Mouse (Mus musculus) heart, embryonic 14.5 days (tissue): ENCODE measurements around the gene Dera. TPM values are rescaled to one million over a fixed set of nuclear protein-coding genes. Genes with fewer than 3 reads are reported as not detected.

ENCODE experiments used
- ATAC-seq: fragments of 200-750 bp; cut with Nextera tagmentation; 2 replicates; pipeline ENCODE4 v1.8.0; 2017; ENCODE audit warnings: low read depth, moderate TSS enrichment; ENCODE audit not compliant: insufficient number of reproducible peaks, insufficient read depth, low FRiP score
- H3K27ac ChIP-seq, 2 experiments: fragments of 200-500 bp in 1 of 2; fragments of 300-500 bp in 1 of 2; sonication (generic) in 1 of 2; replicated peaks in 1 of 2; 2 replicates each; pipeline ENCODE4 v1.5.1; 2012 to 2014; ENCODE audit warnings: low read depth in 2 of 2, low read length in 2 of 2, control low read depth in 1 of 2, mild to moderate bottlenecking in 1 of 2, mixed read lengths in 1 of 2; ENCODE audit not compliant: control insufficient read depth in 1 of 2, insufficient read depth in 1 of 2
- H3K27me3 ChIP-seq: fragments of 300-500 bp; sonication (generic); 2 replicates; pipeline ENCODE4 v1.6.1; 2014; ENCODE audit warnings: mild to moderate bottlenecking, low read length, control low read depth; ENCODE audit not compliant: control insufficient read depth, insufficient read depth
- H3K36me3 ChIP-seq: fragments of 300-500 bp; sonication (generic); 2 replicates; pipeline ENCODE4 v1.6.1; 2014; ENCODE audit warnings: mild to moderate bottlenecking, control low read depth, low read length, mixed read lengths; ENCODE audit not compliant: control insufficient read depth, insufficient read depth
- H3K4me1 ChIP-seq, 2 experiments: fragments of 200-500 bp in 1 of 2; fragments of 300-500 bp in 1 of 2; sonication (generic) in 1 of 2; 2 replicates each; pipeline ENCODE4 v1.6.1; 2012 to 2014; ENCODE audit warnings: low read length in 2 of 2, control low read depth in 1 of 2, mixed read lengths in 1 of 2; ENCODE audit not compliant: control insufficient read depth in 2 of 2, insufficient read depth in 2 of 2
- H3K4me2 ChIP-seq: fragments of 300-500 bp; sonication (generic); 2 replicates; pipeline ENCODE4 v1.6.1; 2014; ENCODE audit warnings: mild to moderate bottlenecking, low read length
- H3K4me3 ChIP-seq, 2 experiments: fragments of 200-500 bp in 1 of 2; fragments of 300-500 bp in 1 of 2; sonication (generic) in 1 of 2; 2 replicates each; pipeline ENCODE4 v1.5.1; 2012 to 2014; ENCODE audit warnings: low read length in 2 of 2, mild to moderate bottlenecking in 2 of 2, control low read depth in 1 of 2, low read depth in 1 of 2, moderate library complexity in 1 of 2; ENCODE audit not compliant: control insufficient read depth in 1 of 2, insufficient read depth in 1 of 2
- H3K9ac ChIP-seq: fragments of 300-500 bp; sonication (generic); 2 replicates; pipeline ENCODE4 v1.6.1; 2014; ENCODE audit warnings: mild to moderate bottlenecking, low read length
- H3K9me3 ChIP-seq: fragments of 300-500 bp; sonication (generic); 2 replicates; pipeline ENCODE4 v1.6.1; 2016; ENCODE audit warnings: low read length, control low read depth; ENCODE audit not compliant: control insufficient read depth
- WGBS: fragments of 180-500 bp; shearing (Covaris S2); extraction: QIAGEN DNeasy Blood & Tissue Kit; methylation state at CpG from one replicate; pipeline ENCODE4 v1.1.7; 2014; 5-methylcytosine and 5-hydroxymethylcytosine counted together
- polyA plus RNA-seq: library from polyadenylated mRNA; unstranded; fragments of >200 nt; fragmentation: Nextera tagmentation; extraction: Ambion mirVana; gene quantifications from 2 replicates; pipeline ENCODE4 v1.2.1, GENCODE M21; 2014

Gene Dera
- polyA plus RNA-seq, 1 experiment from 2014 or later: 46.3 TPM

DNA sequence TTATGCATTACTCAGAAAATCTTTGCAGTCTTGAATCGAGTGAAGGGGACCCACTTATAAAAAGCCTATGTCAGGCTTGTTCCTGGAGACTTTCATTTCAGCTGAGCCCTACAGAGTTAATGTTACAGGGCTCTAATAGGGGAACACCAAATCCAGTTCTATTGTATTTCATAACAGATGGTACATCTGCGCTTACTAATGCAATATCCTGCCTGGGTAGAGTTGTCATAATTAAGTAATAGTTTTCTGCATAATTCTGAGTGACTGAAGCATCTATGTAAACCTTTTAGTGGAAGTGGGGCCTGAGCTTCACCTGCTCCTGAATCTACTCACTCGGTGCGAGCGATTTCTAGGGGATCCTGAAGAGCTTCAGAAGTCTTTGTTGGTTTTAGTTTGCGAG, 131.3 kb downstream of the Dera start:
- Histone ChIP-seq H3K4me3 (no peak overlapping the region), H3K27me3 (no peaks in the 10 kb centered on the region), H3K36me3 (no peaks in the 10 kb centered on the region), H3K4me1 (no peaks in the 10 kb centered on the region), H3K27ac (no peak overlapping the region), H3K9ac (no peak overlapping the region), H3K9me3 (no peaks in the 10 kb centered on the region), H3K4me2 (no peak overlapping the region)
- 87% methylated on average over 6 of the region's 6 CpGs for WGBS
- ATAC-seq: no peak

DNA sequence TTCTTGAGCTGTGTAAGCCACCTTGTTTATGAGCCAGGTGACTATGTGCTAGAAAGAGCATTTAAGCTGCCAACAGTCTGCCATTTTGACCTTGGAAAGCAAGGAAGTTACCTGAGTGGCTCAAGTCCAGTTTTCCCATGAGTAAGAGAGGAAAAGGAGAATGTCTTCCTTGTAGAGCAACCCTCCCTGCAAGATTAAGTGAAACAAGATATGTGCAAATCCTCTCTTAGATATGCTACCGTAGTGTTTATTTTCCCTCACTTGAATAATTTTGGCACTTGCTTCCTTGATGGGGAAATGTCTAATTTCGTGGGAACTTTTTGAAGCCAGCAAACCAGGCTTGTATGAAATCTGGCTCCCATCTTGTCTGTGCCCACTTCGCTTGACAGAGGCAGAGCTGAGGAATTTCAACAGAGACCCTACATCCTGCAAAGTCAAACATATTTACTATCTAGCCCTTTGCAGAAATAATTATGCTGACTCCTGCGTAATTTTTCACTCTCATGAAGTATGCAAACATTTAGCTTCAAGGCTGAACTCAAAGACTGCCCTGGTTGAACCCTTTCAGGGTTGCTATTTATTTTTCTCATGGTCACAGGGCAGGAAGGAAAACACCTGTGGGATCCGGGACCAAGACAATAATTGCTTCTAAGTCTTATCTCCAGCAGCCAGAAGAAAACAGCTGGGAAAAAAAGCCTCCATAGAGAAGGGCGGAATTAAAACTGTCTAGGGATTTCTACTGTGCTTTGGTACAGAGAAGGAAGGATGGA, 132.0 kb downstream of the Dera start:
- Histone ChIP-seq H3K4me1 (no peaks in the 10 kb centered on the region), H3K36me3 (no peaks in the 10 kb centered on the region), H3K27me3 (no peaks in the 10 kb centered on the region), H3K4me2 (no peak overlapping the region), H3K9me3 (no peaks in the 10 kb centered on the region), H3K9ac (no peak overlapping the region), H3K27ac (no peak overlapping the region), H3K4me3 (no peak overlapping the region)
- 61% methylated on average over 6 of the region's 6 CpGs for WGBS
- no peak for ATAC-seq

DNA sequence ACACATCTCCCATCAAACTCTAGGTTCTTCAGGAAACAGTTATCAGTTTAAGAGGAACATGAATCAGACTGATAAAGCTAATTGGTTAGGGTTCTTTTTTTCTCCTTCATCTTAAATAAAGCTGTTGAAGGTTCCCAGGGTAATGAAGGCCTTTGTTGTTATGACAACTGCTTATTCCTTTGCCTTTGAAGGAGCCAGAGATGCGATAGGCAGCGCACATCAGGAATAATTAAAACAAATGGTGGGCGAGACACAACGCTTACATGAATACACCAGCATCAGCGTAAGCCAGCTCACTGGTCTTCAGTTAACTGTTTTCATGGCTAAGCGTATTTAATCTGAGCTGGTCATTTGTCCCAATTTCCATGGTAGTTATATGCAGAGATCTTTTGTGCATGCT, 132.9 kb downstream of the Dera start:
- no peak for ATAC-seq
- Histone ChIP-seq H3K36me3 (no peaks in the 10 kb centered on the region), H3K27me3 (no peaks in the 10 kb centered on the region), H3K4me2 (no peak overlapping the region), H3K9ac (no peak overlapping the region), H3K27ac (no peak overlapping the region), H3K9me3 (no peaks in the 10 kb centered on the region), H3K4me1 (no peaks in the 10 kb centered on the region), H3K4me3 (no peak overlapping the region)
- whole genome bisulfite sequencing: 87% methylated on average over 6 of the region's 6 CpGs

DNA sequence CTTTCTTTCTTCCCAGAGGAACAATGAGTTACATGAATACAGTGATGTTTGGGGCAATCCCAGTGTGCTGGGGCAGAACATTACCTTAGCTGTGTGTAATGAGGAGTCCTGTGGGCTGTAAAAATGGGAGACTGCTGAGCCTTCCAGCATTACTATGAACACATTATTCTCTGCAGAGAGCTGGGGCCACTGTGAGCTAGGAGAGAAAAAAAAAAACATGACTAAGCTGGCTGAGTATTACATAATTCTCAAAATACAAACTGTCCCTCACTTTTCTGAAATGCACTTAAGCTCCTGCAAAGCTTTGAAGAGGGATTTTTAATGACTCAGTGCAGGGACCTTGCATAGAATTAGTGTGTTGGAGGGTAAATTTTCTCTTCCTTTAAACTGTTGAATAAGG, 143.3 kb downstream of the Dera start:
- H3K9me3 ChIP-seq: no peaks in the 10 kb centered on the region
- no peak overlapping the region for H3K9ac ChIP-seq
- no peaks in the 10 kb centered on the region for H3K27me3 ChIP-seq
- ATAC-seq: no peak
- no peaks in the 10 kb centered on the region for H3K4me1 ChIP-seq
- no peak overlapping the region for H3K4me3 ChIP-seq
- H3K27ac ChIP-seq: no peak overlapping the region
- no peaks in the 10 kb centered on the region for H3K36me3 ChIP-seq
- H3K4me2 ChIP-seq: no peak overlapping the region

DNA sequence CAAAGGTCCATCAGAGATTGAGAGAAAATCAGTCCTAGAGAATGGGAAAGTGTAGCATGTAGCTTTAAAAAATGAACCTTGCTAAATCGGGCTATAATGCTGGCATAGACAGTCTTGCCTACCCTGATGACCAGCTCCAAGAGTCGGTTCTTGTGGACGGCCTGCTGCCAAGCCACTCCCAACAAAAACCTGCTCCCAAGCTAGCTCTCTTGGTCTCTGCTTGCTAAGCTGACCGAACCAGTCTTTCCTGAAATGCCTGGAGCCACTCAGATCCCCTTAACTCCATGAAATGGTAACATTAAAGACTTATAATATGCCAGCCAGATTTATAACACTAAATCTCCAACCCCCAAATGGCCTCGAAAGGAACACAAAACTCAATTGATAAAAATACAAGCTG, 146.9 kb downstream of the Dera start:
- Histone ChIP-seq H3K4me1 (no peaks in the 10 kb centered on the region), H3K27me3 (no peaks in the 10 kb centered on the region), H3K9me3 (no peaks in the 10 kb centered on the region), H3K4me2 (no peak overlapping the region), H3K36me3 (no peaks in the 10 kb centered on the region), H3K27ac (no peak overlapping the region), H3K9ac (no peak overlapping the region), H3K4me3 (no peak overlapping the region)
- ATAC-seq: no peak
- 83% methylated on average over 5 of the region's 5 CpGs for WGBS

Other genes with a start within 250 kb of the Dera start
- gene Eps8, start 99.7 kb upstream of the Dera start, polyA plus RNA-seq: 33.1 and 33.9 TPM in 2 replicates
- 123 TPM in 2 replicates for gene Strap, start 19.5 kb upstream of the Dera start, polyA plus RNA-seq